Mouse (Mus musculus) MEL (cell line): ENCODE data around the gene Polr2h. TPM values are rescaled to one million over a fixed set of nuclear protein-coding genes. Genes with fewer than 3 reads are reported as not detected.

Experiments used
- DNase-seq: peaks from one replicate; pipeline ENCODE4 v3.0.0; 2011; ENCODE audit warnings: low read depth, low spot score
- H3K27ac ChIP-seq: 2 replicates; pipeline ENCODE4 v1.5.1; 2012; ENCODE audit warnings: low read depth, mild to moderate bottlenecking, control low read depth, low read length, moderate library complexity; ENCODE audit not compliant: control insufficient read depth
- H3K27me3 ChIP-seq, 2 experiments: fragments of 150-350 bp in 1 of 2; sonication (generic) in 1 of 2; 2 replicates each; pipeline ENCODE4 v1.6.1; 2012; ENCODE audit warnings: low read length in 2 of 2, mild to moderate bottlenecking in 2 of 2, improper control_type of control experiment in 1 of 2, moderate library complexity in 1 of 2; ENCODE audit not compliant: insufficient read depth in 2 of 2, control insufficient read depth in 1 of 2
- H3K36me3 ChIP-seq, 2 experiments: 2 replicates each; pipeline ENCODE4 v1.6.1; 2012 to 2014; ENCODE audit warnings: low read length in 2 of 2, improper control_type of control experiment in 1 of 2, inconsistent platforms in 1 of 2, mild to moderate bottlenecking in 1 of 2; ENCODE audit not compliant: insufficient read depth in 2 of 2, control insufficient read depth in 1 of 2
- H3K4me1 ChIP-seq, 2 experiments: fragments of 150-350 bp in 1 of 2; sonication (generic) in 1 of 2; 2 replicates each; pipeline ENCODE4 v1.6.1; 2012; ENCODE audit warnings: low read length in 2 of 2, improper control_type of control experiment in 1 of 2, mild to moderate bottlenecking in 1 of 2; ENCODE audit not compliant: insufficient read depth in 2 of 2, control insufficient read depth in 1 of 2
- H3K4me3 ChIP-seq, 2 experiments: fragments of 150-350 bp in 1 of 2; sonication (generic) in 1 of 2; 2 replicates each; pipeline ENCODE4 v1.5.1; 2012; ENCODE audit warnings: low read depth in 2 of 2, low read length in 2 of 2, mild to moderate bottlenecking in 2 of 2, moderate library complexity in 2 of 2, control low read depth in 1 of 2, improper control_type of control experiment in 1 of 2; ENCODE audit not compliant: control insufficient read depth in 1 of 2, insufficient read depth in 1 of 2
- H3K79me2 ChIP-seq: 2 replicates; pipeline ENCODE4 v1.6.1; 2012; ENCODE audit warnings: mild to moderate bottlenecking, low read length, moderate library complexity; ENCODE audit not compliant: control insufficient read depth, poor library complexity, insufficient read depth
- H3K9ac ChIP-seq: 2 replicates; pipeline ENCODE4 v1.6.1; 2012; ENCODE audit warnings: low read depth, mild to moderate bottlenecking, control low read depth, low read length, moderate library complexity; ENCODE audit not compliant: control insufficient read depth, poor library complexity, severe bottlenecking
- H3K9me3 ChIP-seq: fragments of 150-350 bp; sonication (generic); replicated peaks from 2 replicates; pipeline ENCODE4 v1.6.1; 2012; ENCODE audit warnings: mild to moderate bottlenecking, low read length, improper control_type of control experiment, moderate library complexity; ENCODE audit not compliant: insufficient read depth
- BHLHE40 ChIP-seq: IDR thresholded peaks from 2 replicates; pipeline ENCODE4 v1.6.1; 2012; ENCODE audit warnings: low read depth, mild to moderate bottlenecking, inconsistent platforms, low read length, improper control_type of control experiment, borderline replicate concordance
- CHD1 ChIP-seq: IDR thresholded peaks from 2 replicates; pipeline ENCODE4 v1.6.1; 2012; ENCODE audit warnings: low read depth, mild to moderate bottlenecking, inconsistent platforms, low read length, improper control_type of control experiment
- CHD2 ChIP-seq: IDR thresholded peaks from 2 replicates; pipeline ENCODE4 v1.6.1; 2011; ENCODE audit warnings: low read length, improper control_type of control experiment
- CTCF ChIP-seq, 3 experiments: IDR thresholded peaks in 2 of 3; conservative IDR thresholded peaks in 1 of 3; 2 replicates each; pipeline ENCODE4 v1.5.1; 2011 to 2012; ENCODE audit warnings: low read length in 3 of 3, low read depth in 2 of 3, mild to moderate bottlenecking in 2 of 3, improper control_type of control experiment in 1 of 3, inconsistent platforms in 1 of 3, mixed read lengths in 1 of 3, moderate library complexity in 1 of 3; ENCODE audit not compliant: control insufficient read depth in 1 of 3, insufficient read depth in 1 of 3, poor library complexity in 1 of 3, severe bottlenecking in 1 of 3
- ELF1 ChIP-seq: IDR thresholded peaks from 2 replicates; pipeline ENCODE4 v1.6.1; 2014; ENCODE audit warnings: low read depth, mild to moderate bottlenecking, inconsistent platforms, low read length, improper control_type of control experiment, moderate library complexity
- EP300 ChIP-seq, 2 experiments: IDR thresholded peaks; 2 replicates each; pipeline ENCODE4 v1.6.1; 2011; ENCODE audit warnings: improper control_type of control experiment in 2 of 2, low read length in 2 of 2, low read depth in 1 of 2, mild to moderate bottlenecking in 1 of 2
- GABPA ChIP-seq: IDR thresholded peaks from 2 replicates; pipeline ENCODE4 v1.6.1; 2012; ENCODE audit warnings: low read depth, mild to moderate bottlenecking, inconsistent platforms, low read length, improper control_type of control experiment, moderate library complexity
- GATA1 ChIP-seq: IDR thresholded peaks from 2 replicates; pipeline ENCODE4 v1.6.1; 2011; ENCODE audit warnings: low read depth, low read length, improper control_type of control experiment
- HCFC1 ChIP-seq: IDR thresholded peaks from 2 replicates; pipeline ENCODE4 v1.6.1; 2012; ENCODE audit warnings: low read depth, mild to moderate bottlenecking, inconsistent platforms, low read length, improper control_type of control experiment, moderate library complexity
- MAFK ChIP-seq: IDR thresholded peaks from 2 replicates; pipeline ENCODE4 v1.6.1; 2011; ENCODE audit warnings: low read depth, mild to moderate bottlenecking, low read length, improper control_type of control experiment, borderline replicate concordance
- MAX ChIP-seq: IDR thresholded peaks from 2 replicates; pipeline ENCODE4 v1.6.1; 2011; ENCODE audit warnings: low read length, improper control_type of control experiment
- MAZ ChIP-seq: IDR thresholded peaks from 2 replicates; pipeline ENCODE4 v1.6.1; 2012; ENCODE audit warnings: low read depth, mild to moderate bottlenecking, inconsistent platforms, low read length, improper control_type of control experiment
- MEF2A ChIP-seq: IDR thresholded peaks from 2 replicates; pipeline ENCODE4 v1.6.1; 2014; ENCODE audit warnings: low read depth, mild to moderate bottlenecking, inconsistent platforms, low read length, improper control_type of control experiment; ENCODE audit not compliant: poor library complexity, insufficient replicate concordance, severe bottlenecking; ENCODE audit errors: extremely low read depth
- MXI1 ChIP-seq: IDR thresholded peaks from 2 replicates; pipeline ENCODE4 v1.6.1; 2011; ENCODE audit warnings: mild to moderate bottlenecking, low read depth, low read length, improper control_type of control experiment
- MYB ChIP-seq: IDR thresholded peaks from 2 replicates; pipeline ENCODE4 v1.6.1; 2011; ENCODE audit warnings: mild to moderate bottlenecking, low read depth, low read length, improper control_type of control experiment
- MYC ChIP-seq: IDR thresholded peaks from 2 replicates; pipeline ENCODE4 v1.6.1; 2011; ENCODE audit warnings: low read depth, mild to moderate bottlenecking, low read length, improper control_type of control experiment, moderate library complexity
- NELFE ChIP-seq: IDR thresholded peaks from 2 replicates; pipeline ENCODE4 v1.6.1; 2011; ENCODE audit warnings: low read depth, low read length, improper control_type of control experiment
- NRF1 ChIP-seq: IDR thresholded peaks from 2 replicates; pipeline ENCODE4 v1.6.1; 2014; ENCODE audit warnings: low read depth, mild to moderate bottlenecking, inconsistent platforms, low read length, improper control_type of control experiment, moderate library complexity; ENCODE audit not compliant: poor library complexity, insufficient read depth, severe bottlenecking
- POLR2AphosphoS2 ChIP-seq: IDR thresholded peaks from 2 replicates; pipeline ENCODE4 v1.6.1; 2011; ENCODE audit warnings: low read length, improper control_type of control experiment
- POLR2AphosphoS5 ChIP-seq: IDR thresholded peaks from 2 replicates; pipeline ENCODE4 v1.6.1; 2012; ENCODE audit warnings: low read depth, borderline replicate concordance, mild to moderate bottlenecking, inconsistent platforms, low read length, moderate library complexity, mixed read lengths
- RAD21 ChIP-seq: IDR thresholded peaks from 2 replicates; pipeline ENCODE4 v1.6.1; 2011; ENCODE audit warnings: mild to moderate bottlenecking, low read depth, low read length, improper control_type of control experiment
- RCOR1 ChIP-seq: IDR thresholded peaks from 2 replicates; pipeline ENCODE4 v1.6.1; 2012; ENCODE audit warnings: low read depth, mild to moderate bottlenecking, inconsistent platforms, low read length, improper control_type of control experiment
- SIN3A ChIP-seq: IDR thresholded peaks from 2 replicates; pipeline ENCODE4 v1.6.1; 2012; ENCODE audit warnings: low read length, improper control_type of control experiment, inconsistent platforms
- SMC3 ChIP-seq: IDR thresholded peaks from 2 replicates; pipeline ENCODE4 v1.6.1; 2011; ENCODE audit warnings: low read depth, low read length, improper control_type of control experiment
- TAL1 ChIP-seq: IDR thresholded peaks from 2 replicates; pipeline ENCODE4 v1.6.1; 2012; ENCODE audit warnings: mild to moderate bottlenecking, inconsistent platforms, low read length, moderate library complexity, mixed read lengths
- TCF12 ChIP-seq: IDR thresholded peaks from 2 replicates; pipeline ENCODE4 v1.6.1; 2014; ENCODE audit warnings: low read depth, mild to moderate bottlenecking, inconsistent platforms, low read length, improper control_type of control experiment, moderate library complexity
- UBTF ChIP-seq: IDR thresholded peaks from 2 replicates; pipeline ENCODE4 v1.6.1; 2012; ENCODE audit warnings: low read depth, mild to moderate bottlenecking, inconsistent platforms, low read length, improper control_type of control experiment, moderate library complexity, borderline replicate concordance; ENCODE audit not compliant: insufficient read depth
- USF1 ChIP-seq: IDR thresholded peaks from 2 replicates; pipeline ENCODE4 v1.6.1; 2014; ENCODE audit warnings: low read depth, mild to moderate bottlenecking, inconsistent platforms, low read length, improper control_type of control experiment, moderate library complexity
- USF2 ChIP-seq, 2 experiments: IDR thresholded peaks; 2 replicates each; pipeline ENCODE4 v1.6.1; 2011 to 2012; ENCODE audit warnings: improper control_type of control experiment in 2 of 2, low read length in 2 of 2, borderline replicate concordance in 1 of 2, inconsistent platforms in 1 of 2, low read depth in 1 of 2, mild to moderate bottlenecking in 1 of 2; ENCODE audit not compliant: insufficient read depth in 1 of 2
- ZC3H11A ChIP-seq: IDR thresholded peaks from 2 replicates; pipeline ENCODE4 v1.6.1; 2012; ENCODE audit warnings: low read depth, mild to moderate bottlenecking, inconsistent platforms, low read length, improper control_type of control experiment
- ZKSCAN1 ChIP-seq: IDR thresholded peaks from 2 replicates; pipeline ENCODE4 v1.6.1; 2012; ENCODE audit warnings: low read depth, mild to moderate bottlenecking, inconsistent platforms, low read length, improper control_type of control experiment, moderate library complexity
- ZMIZ1 ChIP-seq: IDR thresholded peaks from 2 replicates; pipeline ENCODE4 v1.6.1; 2012; ENCODE audit warnings: low read depth, mild to moderate bottlenecking, inconsistent platforms, low read length, improper control_type of control experiment, moderate library complexity
- ZNF384 ChIP-seq: IDR thresholded peaks from 2 replicates; pipeline ENCODE4 v1.6.1; 2012; ENCODE audit warnings: low read depth, mild to moderate bottlenecking, inconsistent platforms, low read length, improper control_type of control experiment
- polyA plus RNA-seq, 2 experiments: library from polyadenylated mRNA; stranded (reverse) in 1 of 2; unstranded in 1 of 2; fragments of >175 nt in 1 of 2; fragments of >200 nt in 1 of 2; gene quantifications; 2 replicates each; pipeline versions ENCODE4 v1.2.1 to v1.2.4; 2012; ENCODE audit warnings: low replicate concordance in 2 of 2, low read depth in 1 of 2; ENCODE audit not compliant: insufficient read length in 2 of 2, insufficient read depth in 1 of 2, missing spikeins in 1 of 2
- total RNA-seq: library from RNA; depleted of rRNA; stranded (reverse); fragments of 300-350 nt; gene quantifications from 2 replicates; pipeline ENCODE4 v1.2.3, GENCODE M21; 2012

Polr2h gene
- total and polyA plus RNA-seq, 3 experiments = 95.4 to 180 TPM; not detected in 1

DNA sequence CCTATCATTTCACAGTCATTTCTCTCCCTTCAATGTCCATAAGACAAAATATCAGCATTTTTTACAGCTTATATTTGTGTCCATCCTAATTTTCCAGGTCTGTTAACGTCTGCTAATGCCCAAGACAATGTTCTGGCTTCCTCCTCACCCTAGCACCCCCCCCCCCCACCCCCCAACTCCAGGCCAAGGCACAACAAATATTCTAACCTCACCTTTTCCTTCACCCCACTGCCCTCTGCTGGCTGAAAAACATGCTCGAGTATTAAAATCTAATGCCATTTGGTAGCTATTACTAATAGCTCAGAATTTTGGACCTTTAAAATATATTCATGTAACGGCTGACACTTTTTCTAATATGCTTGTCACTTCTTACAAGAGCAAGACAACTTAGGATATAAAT, 44.2 kb downstream of the Polr2h start:
- H3K4me1 ChIP-seq = no peaks in the 10 kb centered on the region
- H3K9me3 ChIP-seq = no peaks in the 10 kb centered on the region
- no peak overlapping the region for H3K9ac ChIP-seq
- no peak overlapping the region for H3K27ac ChIP-seq
- H3K36me3 ChIP-seq = no peaks in the 10 kb centered on the region
- H3K79me2 ChIP-seq = no peaks in the 10 kb centered on the region
- H3K27me3 ChIP-seq = peaks cover 0 to 7% of the 10 kb centered on the region in 2 experiments; a peak in 3 of 4 replicates
- no peak overlapping the region for H3K4me3 ChIP-seq
- no peak for TF ChIP-seq HCFC1
- no peak for TF ChIP-seq MEF2A
- TF ChIP-seq MXI1 = no peak
- TF ChIP-seq USF1 = no peak
- TF ChIP-seq USF2 (IDR thresholded peaks at IDR 0.05; ENCODE audit: borderline replicate concordance in 1 of 2, insufficient read depth in 1 of 2, low read depth in 1 of 2, low read length in 2 of 2) = no peak
- no peak for TF ChIP-seq EP300 (IDR thresholded peaks at IDR 0.05; ENCODE audit: low read depth in 1 of 2, low read length in 2 of 2)
- TF ChIP-seq MAX = no peak
- TF ChIP-seq ZMIZ1 = no peak
- TF ChIP-seq ZNF384 = 0 out of 2 replicates have a peak, but pooled peaks have one; percentile 14
- TF ChIP-seq MYC = no peak
- TF ChIP-seq MAFK = no peak
- no peak for TF ChIP-seq UBTF
- peak; percentile 72 for TF ChIP-seq SMC3
- no peak for TF ChIP-seq TCF12
- no peak for TF ChIP-seq CHD2
- TF ChIP-seq RAD21 = peak; percentile 69
- TF ChIP-seq GATA1 = no peak
- TF ChIP-seq MYB = no peak
- no peak for TF ChIP-seq POLR2AphosphoS2
- no peak for TF ChIP-seq MAZ
- no peak for TF ChIP-seq GABPA
- no peak for TF ChIP-seq POLR2AphosphoS5
- no peak for TF ChIP-seq CHD1
- no peak for TF ChIP-seq RCOR1
- TF ChIP-seq NRF1 = no peak
- TF ChIP-seq ELF1 = no peak
- peak; percentile 74 for TF ChIP-seq ZC3H11A
- TF ChIP-seq TAL1 = no peak
- no peak for TF ChIP-seq BHLHE40
- TF ChIP-seq ZKSCAN1 = no peak
- no peak for TF ChIP-seq NELFE
- TF ChIP-seq CTCF (IDR thresholded peaks at IDR 0.05 in 2 of 3, conservative IDR thresholded peaks at IDR 0.05 in 1 of 3; ENCODE audit: control insufficient read depth in 1 of 3, insufficient read depth in 1 of 3, low read depth in 2 of 3, low read length in 3 of 3, poor library complexity in 1 of 3, severe bottlenecking in 1 of 3) = peak in 2 of 3 experiments; percentile 45 to 70; a peak in 4 of 6 replicates
- TF ChIP-seq SIN3A = no peak
- DNase-seq = peak; percentile 53
